Comparison of ENCODE assay signal across 18 mouse cellular contexts in the genomic region with DNA sequence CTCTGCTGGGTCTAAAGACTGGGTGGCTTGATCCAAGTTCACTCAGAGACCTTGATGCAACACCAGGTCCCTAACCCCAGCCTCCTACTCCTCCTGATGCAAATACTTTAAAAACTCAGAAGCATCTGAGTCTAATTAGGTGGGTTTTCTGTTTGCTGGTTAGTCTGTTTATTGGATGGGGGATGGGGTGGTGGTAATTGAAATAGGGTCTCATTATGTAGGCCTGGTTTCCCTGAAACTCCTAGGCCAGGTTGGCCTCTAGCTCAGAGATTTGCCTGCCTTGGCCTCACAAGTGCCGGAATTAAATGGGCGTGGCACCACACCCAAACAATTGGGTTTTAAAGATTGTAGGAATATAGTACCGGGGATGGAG. TPM values are rescaled to one million over a fixed set of nuclear protein-coding genes. Genes with fewer than 3 reads are reported as not detected.
DNase-seq lines count a peak whose midpoint lies in the region; ATAC-seq and TF ChIP-seq lines count a peak whose summit lies in the region.
"Had no signal": no experiment of that assay in that cellular context is flagged by ENCODE, and none has a peak within 500 bp of the region (broad histone marks: within the 10 kb centered on the region; RNA-seq: fewer than 3 reads in every experiment).

No protein-coding gene starts in this region.

- no peak for TF ChIP-seq CTCF in midbrain, postnatal 0 days (IDR thresholded peaks at IDR 0.05)
- no peak for TF ChIP-seq CTCF in liver, postnatal 0 days (IDR thresholded peaks at IDR 0.05; ENCODE audit: low read depth)

- no peaks in the 10 kb centered on the region for H3K27me3 ChIP-seq in midbrain, embryonic 14.5 days (ENCODE audit: control insufficient read depth, insufficient read depth, low read length)
- H3K27me3 ChIP-seq in midbrain, postnatal 0 days (ENCODE audit: insufficient read depth, low read length): no peaks in the 10 kb centered on the region
- no peaks in the 10 kb centered on the region for H3K27me3 ChIP-seq in forebrain, embryonic 16.5 days (replicated peaks; ENCODE audit: control insufficient read depth, insufficient read depth, low read length)
- H3K27me3 ChIP-seq in limb, embryonic 10.5 days (ENCODE audit: low read depth, poor library complexity, severe bottlenecking): 0 out of 2 replicates have a peak, but pooled peaks cover under 1% of the 10 kb centered on the region
- no peaks in the 10 kb centered on the region for H3K27me3 ChIP-seq in neural tube, embryonic 14.5 days (ENCODE audit: control insufficient read depth, insufficient read depth, low read length)
- H3K27me3 ChIP-seq in liver, postnatal 0 days (ENCODE audit: insufficient read depth, low read length): 0 out of 2 replicates have a peak, but pooled peaks cover 2% of the 10 kb centered on the region

- no peaks in the 10 kb centered on the region for H3K36me3 ChIP-seq in midbrain, embryonic 14.5 days (ENCODE audit: control insufficient read depth, insufficient read depth, low read length)
- H3K36me3 ChIP-seq in midbrain, postnatal 0 days (ENCODE audit: insufficient read depth, low read length): no peaks in the 10 kb centered on the region
- no peaks in the 10 kb centered on the region for H3K36me3 ChIP-seq in forebrain, embryonic 16.5 days (ENCODE audit: control insufficient read depth, insufficient read depth)
- no peaks in the 10 kb centered on the region for H3K36me3 ChIP-seq in limb, embryonic 10.5 days
- no peaks in the 10 kb centered on the region for H3K36me3 ChIP-seq in neural tube, embryonic 14.5 days (ENCODE audit: control insufficient read depth, insufficient read depth, low read length)
- H3K36me3 ChIP-seq in liver, postnatal 0 days (replicated peaks; ENCODE audit: insufficient read depth, low read length): no peaks in the 10 kb centered on the region
- H3K36me3 ChIP-seq: G1E; liver, embryonic 15.5 days had no signal

- H3K9me3 ChIP-seq in midbrain, embryonic 14.5 days (ENCODE audit: control insufficient read depth, low read length): no peaks in the 10 kb centered on the region
- no peaks in the 10 kb centered on the region for H3K9me3 ChIP-seq in midbrain, postnatal 0 days (ENCODE audit: low read length)
- H3K9me3 ChIP-seq in forebrain, embryonic 16.5 days (ENCODE audit: control insufficient read depth, low read length): no peaks in the 10 kb centered on the region
- H3K9me3 ChIP-seq in limb, embryonic 10.5 days (replicated peaks): no peaks in the 10 kb centered on the region
- H3K9me3 ChIP-seq in neural tube, embryonic 14.5 days (ENCODE audit: control insufficient read depth, low read length): no peaks in the 10 kb centered on the region
- H3K9me3 ChIP-seq in liver, postnatal 0 days (ENCODE audit: low read length): no peaks in the 10 kb centered on the region
- H3K9me3 ChIP-seq: G1E; liver, embryonic 15.5 days had no signal

- TF ChIP-seq EP300 in liver, postnatal 0 days (IDR thresholded peaks at IDR 0.05; ENCODE audit: low read depth): no peak

- H3K4me2 ChIP-seq in midbrain, embryonic 14.5 days (ENCODE audit: low read length): no peak overlapping the region
- H3K4me2 ChIP-seq in midbrain, postnatal 0 days (ENCODE audit: low read depth, low read length, poor library complexity, severe bottlenecking): no peak overlapping the region
- H3K4me2 ChIP-seq in forebrain, embryonic 16.5 days (ENCODE audit: low read length): no peak overlapping the region
- no peak overlapping the region for H3K4me2 ChIP-seq in neural tube, embryonic 14.5 days (ENCODE audit: low read depth, low read length)
- H3K4me2 ChIP-seq in liver, postnatal 0 days (ENCODE audit: low read depth, low read length): no peak overlapping the region
- H3K4me2 ChIP-seq: heart, embryonic 11.5 days; liver, embryonic 15.5 days had no signal

- peaks cover 23% of the 10 kb centered on the region for H3K4me1 ChIP-seq in midbrain, embryonic 14.5 days (ENCODE audit: control insufficient read depth, insufficient read depth, low read length)
- no peaks in the 10 kb centered on the region for H3K4me1 ChIP-seq in midbrain, postnatal 0 days (ENCODE audit: insufficient read depth, low read length)
- H3K4me1 ChIP-seq in forebrain, embryonic 16.5 days (replicated peaks; ENCODE audit: control insufficient read depth, insufficient read depth, low read length): peaks cover 52% of the 10 kb centered on the region
- H3K4me1 ChIP-seq in limb, embryonic 10.5 days: peaks cover 47% of the 10 kb centered on the region
- peaks cover 14% of the 10 kb centered on the region; the same call in 1 of the 2 replicates for H3K4me1 ChIP-seq in neural tube, embryonic 14.5 days (ENCODE audit: control insufficient read depth, insufficient read depth, low read length)
- no peaks in the 10 kb centered on the region for H3K4me1 ChIP-seq in liver, postnatal 0 days (ENCODE audit: insufficient read depth)
- H3K4me1 ChIP-seq: liver, embryonic 15.5 days had no signal

- WGBS in midbrain, embryonic 14.5 days: 66% methylated on average over 3 of the region's 3 CpGs
- 65% methylated on average over 3 of the region's 3 CpGs for WGBS in midbrain, postnatal 0 days
- WGBS in forebrain, embryonic 16.5 days: 45% methylated on average over 3 of the region's 3 CpGs
- WGBS in limb, embryonic 10.5 days: 54% methylated on average over 3 of the region's 3 CpGs
- 49% methylated on average over 3 of the region's 3 CpGs for WGBS in neural tube, embryonic 14.5 days
- 65% methylated on average over 3 of the region's 3 CpGs for WGBS in liver, postnatal 0 days (ENCODE audit: insufficient replicate concordance)

- no peak overlapping the region for H3K9ac ChIP-seq in midbrain, embryonic 14.5 days (replicated peaks; ENCODE audit: low read length)
- H3K9ac ChIP-seq in midbrain, postnatal 0 days (replicated peaks; ENCODE audit: low read length, poor library complexity, severe bottlenecking): no peak overlapping the region
- H3K9ac ChIP-seq in forebrain, embryonic 16.5 days (replicated peaks; ENCODE audit: low read depth, low read length): no peak overlapping the region
- no peak overlapping the region for H3K9ac ChIP-seq in neural tube, embryonic 14.5 days (replicated peaks; ENCODE audit: low read depth, low read length)
- H3K9ac ChIP-seq in liver, postnatal 0 days (replicated peaks): no peak overlapping the region
- H3K9ac ChIP-seq: liver, embryonic 15.5 days had no signal

- DNase-seq in midbrain, embryonic 14.5 days: no peak
- no peak for DNase-seq in midbrain, postnatal 0 days (ENCODE audit: low spot score)
- no peak for DNase-seq in limb, embryonic 10.5 days (ENCODE audit: low spot score)
- DNase-seq in liver, postnatal 0 days: no peak
- DNase-seq: adrenal gland, postnatal 25 days; gastrocnemius, postnatal 10 days; heart, postnatal 4 days; kidney, adult 8-10 months; thymus, postnatal 14 days had no signal

- no peak for ATAC-seq in midbrain, embryonic 14.5 days (ENCODE audit: low FRiP score, low TSS enrichment)
- no peak for ATAC-seq in midbrain, postnatal 0 days (ENCODE audit: low FRiP score)
- ATAC-seq in forebrain, embryonic 16.5 days: no peak
- ATAC-seq in neural tube, embryonic 14.5 days (ENCODE audit: low read depth): no peak
- no peak for ATAC-seq in erythroid progenitor cell, adult 5-6 weeks (replicated peaks; ENCODE audit: low FRiP score, poor library complexity, severe bottlenecking)
- no peak for ATAC-seq in activated CD4-positive, CD25-positive, alpha-beta regulatory T cell, adult 4 months
- ATAC-seq in liver, postnatal 0 days: no peak

- no peak overlapping the region for H3K4me3 ChIP-seq in midbrain, embryonic 14.5 days (replicated peaks; ENCODE audit: low read depth, low read length)
- no peak overlapping the region for H3K4me3 ChIP-seq in midbrain, postnatal 0 days (ENCODE audit: low read depth, low read length)
- no peak overlapping the region for H3K4me3 ChIP-seq in forebrain, embryonic 16.5 days (replicated peaks; ENCODE audit: low read length)
- peak overlapping the region; percentile 28 for H3K4me3 ChIP-seq in limb, embryonic 10.5 days
- H3K4me3 ChIP-seq in neural tube, embryonic 14.5 days (ENCODE audit: low read depth, low read length): no peak overlapping the region
- no peak overlapping the region for H3K4me3 ChIP-seq in liver, postnatal 0 days (ENCODE audit: low read depth, low read length)
- H3K4me3 ChIP-seq: layer of hippocampus, adult 2 months; liver, embryonic 15.5 days had no signal

- H3K27ac ChIP-seq in midbrain, embryonic 14.5 days (replicated peaks; ENCODE audit: low read depth, low read length): peak overlapping the region; percentile 64; the same call in 1 of the 2 replicates
- no peak overlapping the region for H3K27ac ChIP-seq in midbrain, postnatal 0 days (ENCODE audit: low read depth, low read length)
- peak overlapping the region; percentile 85 for H3K27ac ChIP-seq in forebrain, embryonic 16.5 days (ENCODE audit: low read length)
- H3K27ac ChIP-seq in limb, embryonic 10.5 days: peak overlapping the region; percentile 87
- H3K27ac ChIP-seq in neural tube, embryonic 14.5 days (ENCODE audit: low read depth, low read length): peak overlapping the region; percentile 35; the same call in 1 of the 2 replicates
- H3K27ac ChIP-seq in liver, postnatal 0 days (ENCODE audit: low read depth): no peak overlapping the region
- H3K27ac ChIP-seq: layer of hippocampus, adult 2 months; liver, embryonic 15.5 days; macrophage had no signal

RNA-seq across cellular contexts. Expression of a gene that starts 7.5 kb away (rescaled TPM):
- 122 and 133 TPM in 2 replicates for polyA plus RNA-seq in midbrain, embryonic 14.5 days (2014; fragmentation: Nextera tagmentation; extraction: Ambion mirVana)
- 42.0 and 51.7 TPM in 2 replicates for total RNA-seq in midbrain, postnatal 0 days (2014; rRNA removed)
- polyA plus RNA-seq in midbrain, postnatal 0 days (2015; fragmentation: Nextera tagmentation; extraction: Ambion mirVana): 84.0 and 89.1 TPM in 2 replicates
- polyA plus RNA-seq in forebrain, embryonic 16.5 days (2015; fragmentation: Nextera tagmentation; extraction: Ambion mirVana): 127 TPM in 2 replicates
- polyA plus RNA-seq in limb, embryonic 10.5 days (2016; fragmentation: Nextera tagmentation; extraction: Ambion mirVana): 71.7 and 93.8 TPM in 2 replicates
- polyA plus RNA-seq in neural tube, embryonic 14.5 days (2014; fragmentation: Nextera tagmentation; extraction: Ambion mirVana): 114 and 127 TPM in 2 replicates
- 11.5 and 20.5 TPM in 2 replicates for total RNA-seq in erythroid progenitor cell, adult 5-6 weeks (2015; ENCODE audit: low replicate concordance)
- total RNA-seq in erythroid progenitor cell, adult 5-6 weeks (2017; ENCODE audit: low replicate concordance): 0.30 and 5.5 TPM in 2 replicates
- polyA plus RNA-seq in activated CD4-positive, CD25-positive, alpha-beta regulatory T cell, adult 4 months (2017; shearing (Covaris generic)): 10 to 100 TPM; 39.2 to 48.2 TPM
- polyA plus RNA-seq in liver, postnatal 0 days (2015; fragmentation: Nextera tagmentation; extraction: Ambion mirVana): 16.9 and 18.8 TPM in 2 replicates

RNA-seq across cellular contexts. Expression of a gene that starts 7.8 kb away (rescaled TPM):
- 21.8 and 24.7 TPM in 2 replicates for polyA plus RNA-seq in midbrain, embryonic 14.5 days (2014; fragmentation: Nextera tagmentation; extraction: Ambion mirVana)
- total RNA-seq in midbrain, postnatal 0 days (2014; rRNA removed): 23.9 and 29.5 TPM in 2 replicates
- polyA plus RNA-seq in midbrain, postnatal 0 days (2015; fragmentation: Nextera tagmentation; extraction: Ambion mirVana): 4.3 and 5.0 TPM in 2 replicates
- 22.7 and 23.5 TPM in 2 replicates for polyA plus RNA-seq in forebrain, embryonic 16.5 days (2015; fragmentation: Nextera tagmentation; extraction: Ambion mirVana)
- 0.78 and 1.3 TPM in 2 replicates for polyA plus RNA-seq in limb, embryonic 10.5 days (2016; fragmentation: Nextera tagmentation; extraction: Ambion mirVana)
- 13.2 and 13.8 TPM in 2 replicates for polyA plus RNA-seq in neural tube, embryonic 14.5 days (2014; fragmentation: Nextera tagmentation; extraction: Ambion mirVana)
- total RNA-seq in erythroid progenitor cell, adult 5-6 weeks (2015; ENCODE audit: low replicate concordance): 0.42 TPM in 1 of 2 replicates, not detected in the other
- not detected in 2 replicates for total RNA-seq in erythroid progenitor cell, adult 5-6 weeks (2017; ENCODE audit: low replicate concordance)
- under 1 TPM in 1 of 2 experiments, not detected in 1; 0.11 TPM for polyA plus RNA-seq in activated CD4-positive, CD25-positive, alpha-beta regulatory T cell, adult 4 months (2017; shearing (Covaris generic))
- polyA plus RNA-seq in liver, postnatal 0 days (2015; fragmentation: Nextera tagmentation; extraction: Ambion mirVana): 0.04 and 0.05 TPM in 2 replicates
- total RNA-seq: heart, postnatal 4 days had no signal
- polyA plus RNA-seq: G1E, macrophage had no signal

RNA-seq across cellular contexts. Expression of a gene that starts 29.3 kb away (rescaled TPM):
- 18.7 and 22.8 TPM in 2 replicates for polyA plus RNA-seq in midbrain, embryonic 14.5 days (2014; fragmentation: Nextera tagmentation; extraction: Ambion mirVana)
- 23.4 and 27.7 TPM in 2 replicates for total RNA-seq in midbrain, postnatal 0 days (2014; rRNA removed)
- polyA plus RNA-seq in midbrain, postnatal 0 days (2015; fragmentation: Nextera tagmentation; extraction: Ambion mirVana): 23.6 and 25.8 TPM in 2 replicates
- 14.4 and 17.7 TPM in 2 replicates for polyA plus RNA-seq in forebrain, embryonic 16.5 days (2015; fragmentation: Nextera tagmentation; extraction: Ambion mirVana)
- 9.0 and 11.1 TPM in 2 replicates for polyA plus RNA-seq in limb, embryonic 10.5 days (2016; fragmentation: Nextera tagmentation; extraction: Ambion mirVana)
- polyA plus RNA-seq in neural tube, embryonic 14.5 days (2014; fragmentation: Nextera tagmentation; extraction: Ambion mirVana): 18.0 and 19.7 TPM in 2 replicates
- total RNA-seq in erythroid progenitor cell, adult 5-6 weeks (2015; ENCODE audit: low replicate concordance): 3.2 TPM in 1 of 2 replicates, not detected in the other
- 2.1 TPM in 1 of 2 replicates, not detected in the other for total RNA-seq in erythroid progenitor cell, adult 5-6 weeks (2017; ENCODE audit: low replicate concordance)
- 10 to 100 TPM; 48.2 to 57.2 TPM for polyA plus RNA-seq in activated CD4-positive, CD25-positive, alpha-beta regulatory T cell, adult 4 months (2017; shearing (Covaris generic))
- polyA plus RNA-seq in liver, postnatal 0 days (2015; fragmentation: Nextera tagmentation; extraction: Ambion mirVana): 30.1 and 32.0 TPM in 2 replicates

RNA-seq across cellular contexts. Expression of a gene that starts 34.8 kb away (rescaled TPM):
- polyA plus RNA-seq in midbrain, embryonic 14.5 days (2014; fragmentation: Nextera tagmentation; extraction: Ambion mirVana): 3.7 and 6.3 TPM in 2 replicates
- total RNA-seq in midbrain, postnatal 0 days (2014; rRNA removed): 6.6 and 7.5 TPM in 2 replicates
- polyA plus RNA-seq in midbrain, postnatal 0 days (2015; fragmentation: Nextera tagmentation; extraction: Ambion mirVana): 7.4 and 8.6 TPM in 2 replicates
- 4.7 and 5.5 TPM in 2 replicates for polyA plus RNA-seq in forebrain, embryonic 16.5 days (2015; fragmentation: Nextera tagmentation; extraction: Ambion mirVana)
- polyA plus RNA-seq in limb, embryonic 10.5 days (2016; fragmentation: Nextera tagmentation; extraction: Ambion mirVana): 13.1 and 14.1 TPM in 2 replicates
- 2.6 and 5.5 TPM in 2 replicates for polyA plus RNA-seq in neural tube, embryonic 14.5 days (2014; fragmentation: Nextera tagmentation; extraction: Ambion mirVana)
- 4.6 and 5.8 TPM in 2 replicates for total RNA-seq in erythroid progenitor cell, adult 5-6 weeks (2015; ENCODE audit: low replicate concordance)
- total RNA-seq in erythroid progenitor cell, adult 5-6 weeks (2017; ENCODE audit: low replicate concordance): 3.6 and 4.1 TPM in 2 replicates
- 10 to 100 TPM; 16.7 to 17.4 TPM for polyA plus RNA-seq in activated CD4-positive, CD25-positive, alpha-beta regulatory T cell, adult 4 months (2017; shearing (Covaris generic))
- polyA plus RNA-seq in liver, postnatal 0 days (2015; fragmentation: Nextera tagmentation; extraction: Ambion mirVana): 10.4 and 10.8 TPM in 2 replicates

RNA-seq across cellular contexts. Expression of a gene that starts 37.6 kb away (rescaled TPM):
- 102 and 106 TPM in 2 replicates for polyA plus RNA-seq in midbrain, embryonic 14.5 days (2014; fragmentation: Nextera tagmentation; extraction: Ambion mirVana)
- 169 and 189 TPM in 2 replicates for total RNA-seq in midbrain, postnatal 0 days (2014; rRNA removed)
- 107 and 116 TPM in 2 replicates for polyA plus RNA-seq in midbrain, postnatal 0 days (2015; fragmentation: Nextera tagmentation; extraction: Ambion mirVana)
- 60.3 and 67.1 TPM in 2 replicates for polyA plus RNA-seq in forebrain, embryonic 16.5 days (2015; fragmentation: Nextera tagmentation; extraction: Ambion mirVana)
- polyA plus RNA-seq in limb, embryonic 10.5 days (2016; fragmentation: Nextera tagmentation; extraction: Ambion mirVana): 4.4 and 9.7 TPM in 2 replicates
- polyA plus RNA-seq in neural tube, embryonic 14.5 days (2014; fragmentation: Nextera tagmentation; extraction: Ambion mirVana): 99.4 and 116 TPM in 2 replicates
- 1.1 TPM in 1 of 2 replicates, not detected in the other for total RNA-seq in erythroid progenitor cell, adult 5-6 weeks (2015; ENCODE audit: low replicate concordance)
- not detected in 2 replicates for total RNA-seq in erythroid progenitor cell, adult 5-6 weeks (2017; ENCODE audit: low replicate concordance)
- polyA plus RNA-seq in activated CD4-positive, CD25-positive, alpha-beta regulatory T cell, adult 4 months (2017; shearing (Covaris generic)): 1 to 10 TPM in 1 of 2 experiments, under 1 TPM in 1; 0.29 to 6.2 TPM
- polyA plus RNA-seq in liver, postnatal 0 days (2015; fragmentation: Nextera tagmentation; extraction: Ambion mirVana): 0.81 and 0.97 TPM in 2 replicates

Comparison
In these comparisons a context has a peak if more than half of its experiments do, and no peak if none do; other contexts are left out.
1. H3K27ac ChIP-seq: peak in midbrain, embryonic 14.5 days (single experiment), forebrain, embryonic 16.5 days (single experiment), limb, embryonic 10.5 days (single experiment) and neural tube, embryonic 14.5 days (single experiment); none in midbrain, postnatal 0 days (single experiment) and liver, postnatal 0 days (single experiment).